8 mouse cellular contexts compared by ENCODE assay signal in the genomic region with DNA sequence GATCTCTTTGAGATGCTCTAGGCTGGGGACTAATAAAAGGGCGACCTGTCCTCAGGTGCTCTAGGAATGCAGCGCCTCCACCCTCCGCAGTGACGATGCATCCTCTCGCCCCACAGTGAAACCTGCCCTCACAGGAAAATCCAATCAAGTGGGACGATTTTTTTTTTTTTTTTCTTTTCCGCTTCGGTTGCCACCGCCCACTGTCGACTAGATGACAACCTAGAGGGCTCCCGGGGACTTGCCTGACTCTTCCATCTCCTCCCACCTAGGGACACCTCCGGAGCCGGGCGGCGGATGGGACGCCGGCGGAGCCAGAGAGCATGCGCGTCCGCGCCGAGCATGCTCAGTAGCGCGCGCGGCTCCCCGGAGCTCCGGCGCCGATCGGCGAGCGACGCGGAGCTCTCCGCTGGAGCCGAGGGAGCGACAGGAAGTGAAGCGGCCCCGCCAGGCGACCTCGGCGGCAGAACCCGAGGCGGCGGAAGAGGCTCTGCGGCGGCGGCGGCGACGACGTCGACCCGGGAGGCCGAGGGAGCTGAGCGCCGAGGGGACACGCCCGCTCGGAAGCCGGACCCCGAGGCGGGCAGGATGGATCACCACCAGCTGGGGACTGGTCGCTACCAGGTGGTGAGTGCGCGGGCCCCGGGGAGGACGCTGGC. TPM values are rescaled to one million over a fixed set of nuclear protein-coding genes. Genes with fewer than 3 reads are reported as not detected.
DNase-seq lines count a peak whose midpoint lies in the region; ATAC-seq and TF ChIP-seq lines count a peak whose summit lies in the region.

A gene (plus strand): TSS at position 195 of the 656 bp plus-strand sequence.

- H3K27me3 ChIP-seq in forebrain, embryonic 15.5 days = no peaks in the 10 kb centered on the region
- H3K27me3 ChIP-seq in lung, embryonic 16.5 days (ENCODE audit: control insufficient read depth, insufficient read depth, low read depth, low read length) = no peaks in the 10 kb centered on the region

- peak; percentile 99 for ATAC-seq in forebrain, embryonic 15.5 days (replicated peaks)
- ATAC-seq in lung, embryonic 16.5 days (ENCODE audit: low read depth) = peak; percentile 97

- peaks cover 0 to 2% of the 10 kb centered on the region in 2 experiments; a peak in 1 of 4 replicates for H3K4me1 ChIP-seq in ES-E14 (ENCODE audit: control insufficient read depth in 2 of 2, insufficient read depth in 2 of 2, low read length in 2 of 2, poor library complexity in 1 of 2)
- peaks cover 15% of the 10 kb centered on the region; the same call in 1 of the 2 replicates for H3K4me1 ChIP-seq in forebrain, embryonic 15.5 days
- peaks cover 2% of the 10 kb centered on the region; the same call in 1 of the 2 replicates for H3K4me1 ChIP-seq in lung, embryonic 16.5 days (replicated peaks; ENCODE audit: control insufficient read depth, insufficient read depth, low read length)

- H3K9me3 ChIP-seq in ES-E14 (ENCODE audit: control insufficient read depth, insufficient read depth, low read depth, low read length) = no peaks in the 10 kb centered on the region
- no peaks in the 10 kb centered on the region for H3K9me3 ChIP-seq in forebrain, embryonic 15.5 days
- no peaks in the 10 kb centered on the region for H3K9me3 ChIP-seq in lung, embryonic 16.5 days (ENCODE audit: control insufficient read depth, low read length)

- no peaks in the 10 kb centered on the region for H3K36me3 ChIP-seq in ES-E14 (ENCODE audit: control insufficient read depth, insufficient read depth, low read length, poor library complexity, severe bottlenecking)
- no peaks in the 10 kb centered on the region for H3K36me3 ChIP-seq in forebrain, embryonic 15.5 days
- no peaks in the 10 kb centered on the region for H3K36me3 ChIP-seq in lung, embryonic 16.5 days (ENCODE audit: control insufficient read depth, insufficient read depth, low read length)

- H3K4me3 ChIP-seq in ES-E14 (ENCODE audit: insufficient read depth in 1 of 2, low read depth in 1 of 2, low read length in 2 of 2, poor library complexity in 1 of 2, severe bottlenecking in 1 of 2) = peak within 1 kb of the TSS; percentile 70 to 94
- peak within 1 kb of the TSS; percentile 99 for H3K4me3 ChIP-seq in forebrain, embryonic 15.5 days
- H3K4me3 ChIP-seq in lung, embryonic 16.5 days (ENCODE audit: low read length) = peak within 1 kb of the TSS; percentile 87

- peak; percentile 73 for DNase-seq in ES-E14 (ENCODE audit: low read depth, low spot score)
- peak; percentile 88 for DNase-seq in cerebellum, adult 11 months
- DNase-seq in heart, postnatal 25 days (ENCODE audit: low spot score) = peak; percentile 77
- peak; percentile 82 to 83 for DNase-seq in layer of hippocampus, adult 8-10 months (ENCODE audit: low spot score in 2 of 2)
- peak; percentile 66 for DNase-seq in ovary, postnatal 10 days (ENCODE audit: low spot score)
- DNase-seq in thymus, postnatal 10 days (ENCODE audit: low spot score in 2 of 2) = peak; percentile 80 to 86

- WGBS in forebrain, embryonic 15.5 days = under 1% methylated on average over 70 of the region's 70 CpGs
- WGBS in lung, embryonic 16.5 days = under 1% methylated on average over 61 of the region's 70 CpGs

- H3K27ac ChIP-seq in ES-E14 (ENCODE audit: insufficient read depth, low read depth, low read length, poor library complexity, severe bottlenecking) = no peak within 1 kb of the TSS
- H3K27ac ChIP-seq in forebrain, embryonic 15.5 days (replicated peaks) = peak within 1 kb of the TSS; percentile 97
- peak within 1 kb of the TSS; percentile 91 for H3K27ac ChIP-seq in lung, embryonic 16.5 days (ENCODE audit: low read length)

- H3K9ac ChIP-seq in ES-E14 (ENCODE audit: insufficient read depth, low read depth, low read length, poor library complexity, severe bottlenecking) = peak within 1 kb of the TSS; percentile 90
- H3K9ac ChIP-seq in forebrain, embryonic 15.5 days (replicated peaks) = peak within 1 kb of the TSS; percentile 98
- H3K9ac ChIP-seq in lung, embryonic 16.5 days (ENCODE audit: low read length) = peak within 1 kb of the TSS; percentile 94

- in situ Hi-C loops in ES-E14 (cut with MboI; ENCODE audit: low sequenced_read_pairs in 2 of 2, unreplicated experiment in 2 of 2) = no loop called here

- intact Hi-C loops in heart, postnatal 25 days (cut with DNase I) = no loop called here

- H3K4me2 ChIP-seq in forebrain, embryonic 15.5 days (replicated peaks) = peak within 1 kb of the TSS; percentile 64
- peak within 1 kb of the TSS; percentile 65 for H3K4me2 ChIP-seq in lung, embryonic 16.5 days (ENCODE audit: low read depth, low read length)

TF ChIP-seq in ES-E14, 5 proteins besides CTCF, POLR2A, EP300 and RAD21:
- TF ChIP-seq ZNF384 (IDR thresholded peaks at IDR 0.05; ENCODE audit: low read depth, low read length) (peak; percentile 89), HCFC1 (IDR thresholded peaks at IDR 0.05; ENCODE audit: borderline replicate concordance, insufficient read depth, low read length) (no peak; the same call in 1 of the 2 replicates), ZC3H11A (IDR thresholded peaks at IDR 0.05; ENCODE audit: borderline replicate concordance, low read depth, low read length) (no peak), MAFK (IDR thresholded peaks at IDR 0.05; ENCODE audit: insufficient read depth, low read depth, low read length) (no peak), CHD2 (IDR thresholded peaks at IDR 0.05; ENCODE audit: low read depth, low read length) (no peak)
TF ChIP-seq in ES-E14: peak in this region for 1.

RNA-seq across cellular contexts. Expression of the gene that starts here (rescaled TPM):
- 29.0 and 40.3 TPM in 2 replicates for total RNA-seq in ES-E14 (2012; rRNA removed)
- polyA plus RNA-seq in forebrain, embryonic 15.5 days (2015; fragmentation: Nextera tagmentation; extraction: Ambion mirVana) = 76.0 and 83.9 TPM in 2 replicates
- 10 to 100 TPM; 19.3 to 19.7 TPM for total RNA-seq in heart, postnatal 25 days (2021)
- total RNA-seq in layer of hippocampus, adult 8-10 months (2022) = 10 to 100 TPM; 76.9 to 89.4 (median 79.0) TPM
- polyA plus RNA-seq in lung, embryonic 16.5 days (2015; fragmentation: Nextera tagmentation; extraction: Ambion mirVana) = 58.2 and 60.1 TPM in 2 replicates
